Mouse (Mus musculus): ENCODE results near the gene Rasl2-9. TPM values are rescaled to one million over a fixed set of nuclear protein-coding genes. Genes with fewer than 3 reads are reported as not detected.

The Rasl2-9 gene
- polyA plus RNA-seq, 1 experiment from 2014 or later = 0.96 TPM

GRCm38 (mm10) chr7:5092831-5093510, 32.8 kb downstream of the Rasl2-9 start:
- Histone ChIP-seq H3K27ac (ENCODE audit: poor library complexity, severe bottlenecking) (no peak overlapping the region), H3K4me2 (no peak overlapping the region), H3K9me3 (replicated peaks) (no peaks in the 10 kb centered on the region), H3K4me1 (replicated peaks) (0 out of 2 replicates have a peak, but pooled peaks cover 5% of the 10 kb centered on the region), H3K4me3 (no peak overlapping the region), H3K27me3 (replicated peaks) (no peaks in the 10 kb centered on the region), H3K36me3 (peaks cover 93% of the 10 kb centered on the region), H3K9ac (no peak overlapping the region)
- no peak for ATAC-seq (ENCODE audit: insufficient number of reproducible peaks, low FRiP score)
- WGBS = 81% methylated on average over 21 of the region's 21 CpGs

- ATAC-seq (ENCODE audit: insufficient number of reproducible peaks, low FRiP score) = no peak
- Histone ChIP-seq H3K27ac (ENCODE audit: poor library complexity, severe bottlenecking) (no peak overlapping the region), H3K4me3 (no peak overlapping the region), H3K27me3 (replicated peaks) (no peaks in the 10 kb centered on the region), H3K9ac (no peak overlapping the region), H3K9me3 (replicated peaks) (no peaks in the 10 kb centered on the region), H3K36me3 (peaks cover 91% of the 10 kb centered on the region), H3K4me2 (no peak overlapping the region), H3K4me1 (replicated peaks) (0 out of 2 replicates have a peak, but pooled peaks cover 5% of the 10 kb centered on the region)
- 81% methylated on average over 6 of the region's 6 CpGs for WGBS
Measured at GRCm38 (mm10) chr7:5092381-5092780, 33.4 kb downstream of the Rasl2-9 start.

GRCm38 (mm10) chr7:5091008-5091728, 34.6 kb downstream of the Rasl2-9 start:
- WGBS = 90% methylated on average over 15 of the region's 15 CpGs
- Histone ChIP-seq H3K4me3 (no peak overlapping the region), H3K4me1 (replicated peaks) (0 out of 2 replicates have a peak, but pooled peaks cover 5% of the 10 kb centered on the region), H3K27me3 (replicated peaks) (no peaks in the 10 kb centered on the region), H3K27ac (ENCODE audit: poor library complexity, severe bottlenecking) (no peak overlapping the region), H3K9ac (no peak overlapping the region), H3K9me3 (replicated peaks) (no peaks in the 10 kb centered on the region), H3K36me3 (peaks cover 83% of the 10 kb centered on the region), H3K4me2 (no peak overlapping the region)
- no peak for ATAC-seq (ENCODE audit: insufficient number of reproducible peaks, low FRiP score)

- H3K36me3 ChIP-seq = peaks cover 82% of the 10 kb centered on the region
- H3K4me3 ChIP-seq = no peak overlapping the region
- no peaks in the 10 kb centered on the region for H3K27me3 ChIP-seq (replicated peaks)
- H3K9me3 ChIP-seq (replicated peaks) = no peaks in the 10 kb centered on the region
- peaks cover 15% of the 10 kb centered on the region for H3K4me1 ChIP-seq (replicated peaks)
- H3K27ac ChIP-seq (ENCODE audit: poor library complexity, severe bottlenecking) = no peak overlapping the region
- ATAC-seq (ENCODE audit: insufficient number of reproducible peaks, low FRiP score) = no peak
- no peak overlapping the region for H3K4me2 ChIP-seq
- H3K9ac ChIP-seq = no peak overlapping the region
- WGBS = 93% methylated on average over 15 of the region's 15 CpGs
Measured at GRCm38 (mm10) chr7:5089853-5090252, 35.9 kb downstream of the Rasl2-9 start.

- 91% methylated on average over 4 of the region's 4 CpGs for WGBS
- Histone ChIP-seq H3K4me2 (no peak overlapping the region), H3K9ac (no peak overlapping the region), H3K4me3 (no peak overlapping the region), H3K4me1 (replicated peaks) (peaks cover 28% of the 10 kb centered on the region), H3K27ac (ENCODE audit: poor library complexity, severe bottlenecking) (no peak overlapping the region), H3K27me3 (replicated peaks) (no peaks in the 10 kb centered on the region), H3K36me3 (peaks cover 76% of the 10 kb centered on the region), H3K9me3 (replicated peaks) (no peaks in the 10 kb centered on the region)
- no peak for ATAC-seq (ENCODE audit: insufficient number of reproducible peaks, low FRiP score)
Measured at GRCm38 (mm10) chr7:5087886-5088285, 37.9 kb downstream of the Rasl2-9 start.

GRCm38 (mm10) chr7:5086921-5087440, 38.8 kb downstream of the Rasl2-9 start:
- Histone ChIP-seq H3K9me3 (replicated peaks) (no peaks in the 10 kb centered on the region), H3K27me3 (replicated peaks) (no peaks in the 10 kb centered on the region), H3K36me3 (peaks cover 69% of the 10 kb centered on the region), H3K4me2 (no peak overlapping the region), H3K27ac (ENCODE audit: poor library complexity, severe bottlenecking) (no peak overlapping the region), H3K4me3 (no peak overlapping the region), H3K4me1 (replicated peaks) (peaks cover 34% of the 10 kb centered on the region), H3K9ac (no peak overlapping the region)
- WGBS = 85% methylated on average over 5 of the region's 5 CpGs
- ATAC-seq (ENCODE audit: insufficient number of reproducible peaks, low FRiP score) = no peak

- Histone ChIP-seq H3K4me2 (no peak overlapping the region), H3K9me3 (replicated peaks) (no peaks in the 10 kb centered on the region), H3K27ac (ENCODE audit: poor library complexity, severe bottlenecking) (no peak overlapping the region), H3K36me3 (peaks cover 58% of the 10 kb centered on the region), H3K4me3 (no peak overlapping the region), H3K4me1 (replicated peaks) (peaks cover 38% of the 10 kb centered on the region), H3K27me3 (replicated peaks) (no peaks in the 10 kb centered on the region), H3K9ac (no peak overlapping the region)
- WGBS = 61% methylated on average over 1 of the region's 1 CpGs
- no peak for ATAC-seq (ENCODE audit: insufficient number of reproducible peaks, low FRiP score)
Measured at GRCm38 (mm10) chr7:5085512-5085911, 40.2 kb downstream of the Rasl2-9 start.

- ATAC-seq (ENCODE audit: insufficient number of reproducible peaks, low FRiP score) = no peak
- no peak overlapping the region for H3K4me2 ChIP-seq
Measured at GRCm38 (mm10) chr7:5083325-5084105, 42.2 kb downstream of the Rasl2-9 start.

GRCm38 (mm10) chr7:5081939-5082338, 43.8 kb downstream of the Rasl2-9 start:
- peak overlapping the region; percentile 86 for H3K4me2 ChIP-seq
- no peaks in the 10 kb centered on the region for H3K27me3 ChIP-seq (replicated peaks)
- ATAC-seq (ENCODE audit: insufficient number of reproducible peaks, low FRiP score) = no peak
- 96% methylated on average over 2 of the region's 2 CpGs for WGBS
- peak overlapping the region; percentile 98; the same call in 1 of the 2 replicates for H3K9ac ChIP-seq
- peaks cover 38% of the 10 kb centered on the region for H3K4me1 ChIP-seq (replicated peaks)
- no peak overlapping the region for H3K27ac ChIP-seq (ENCODE audit: poor library complexity, severe bottlenecking)
- peak overlapping the region; percentile 98 for H3K4me3 ChIP-seq
- no peaks in the 10 kb centered on the region for H3K9me3 ChIP-seq (replicated peaks)
- peaks cover 55% of the 10 kb centered on the region for H3K36me3 ChIP-seq

More at GRCm38 (mm10) chr7:5083325-5084105, 42.2 kb downstream of the Rasl2-9 start:
- Histone ChIP-seq H3K27ac (ENCODE audit: poor library complexity, severe bottlenecking) (no peak overlapping the region), H3K9me3 (replicated peaks) (no peaks in the 10 kb centered on the region), H3K4me1 (replicated peaks) (peaks cover 38% of the 10 kb centered on the region), H3K4me3 (no peak overlapping the region), H3K9ac (no peak overlapping the region), H3K27me3 (replicated peaks) (no peaks in the 10 kb centered on the region), H3K36me3 (peaks cover 49% of the 10 kb centered on the region)
- 91% methylated on average over 18 of the region's 18 CpGs for WGBS

- H3K9me3 ChIP-seq (replicated peaks) = no peaks in the 10 kb centered on the region
- ATAC-seq (ENCODE audit: insufficient number of reproducible peaks, low FRiP score) = no peak
- WGBS = 48% methylated on average over 6 of the region's 6 CpGs
- peak overlapping the region; percentile 86 for H3K4me2 ChIP-seq
- no peaks in the 10 kb centered on the region for H3K27me3 ChIP-seq (replicated peaks)
- peak overlapping the region; percentile 98 for H3K9ac ChIP-seq
- peak overlapping the region; percentile 98 for H3K4me3 ChIP-seq
- peaks cover 41% of the 10 kb centered on the region for H3K4me1 ChIP-seq (replicated peaks)
- H3K27ac ChIP-seq (ENCODE audit: poor library complexity, severe bottlenecking) = no peak overlapping the region
- peaks cover 59% of the 10 kb centered on the region for H3K36me3 ChIP-seq
Measured at GRCm38 (mm10) chr7:5081241-5081640, 44.5 kb downstream of the Rasl2-9 start.

GRCm38 (mm10) chr7:5080815-5081214, 44.9 kb downstream of the Rasl2-9 start:
- ATAC-seq (ENCODE audit: insufficient number of reproducible peaks, low FRiP score) = no peak
- peak overlapping the region; percentile 86 for H3K4me2 ChIP-seq
- WGBS = 11% methylated on average over 6 of the region's 6 CpGs
- no peaks in the 10 kb centered on the region for H3K9me3 ChIP-seq (replicated peaks)
- peaks cover 39% of the 10 kb centered on the region for H3K4me1 ChIP-seq (replicated peaks)
- H3K36me3 ChIP-seq = peaks cover 58% of the 10 kb centered on the region
- H3K9ac ChIP-seq = peak overlapping the region; percentile 98
- H3K27me3 ChIP-seq (replicated peaks) = no peaks in the 10 kb centered on the region
- peak overlapping the region; percentile 96 for H3K27ac ChIP-seq (ENCODE audit: poor library complexity, severe bottlenecking)
- H3K4me3 ChIP-seq = peak overlapping the region; percentile 98

All from heart, embryonic 12.5 days (tissue).